Mouse (Mus musculus): ENCODE measurements at regions not wholly inside any gene's neighbourhood (a gene's known extent, or its start where the extent isn't known, plus 50 kb on each side); places are given as distances from the start of the nearest gene placed in this dataset.

DNA sequence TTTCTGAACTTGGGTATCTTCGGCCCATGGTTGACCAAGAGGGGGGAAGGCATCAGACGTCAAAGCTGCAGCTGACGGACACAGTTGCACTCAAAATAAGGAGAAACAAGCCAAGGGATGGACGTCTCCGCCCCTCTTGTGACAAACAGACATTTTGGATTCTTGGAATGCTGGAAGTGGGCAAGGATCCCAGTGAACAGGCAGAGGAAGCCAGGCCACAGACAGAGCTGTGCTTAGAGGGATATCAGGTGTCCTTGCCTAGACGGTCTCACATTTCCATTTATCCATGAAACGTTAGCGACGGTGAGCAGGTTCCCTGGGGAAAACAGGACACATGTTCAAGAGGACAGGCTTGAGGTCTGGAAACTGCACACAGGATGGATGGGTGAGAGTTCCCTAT is 191.2 kb downstream of the Hs3st3b1 start:
- no peak for DNase-seq (ENCODE audit: low read depth, low spot score)

DNA sequence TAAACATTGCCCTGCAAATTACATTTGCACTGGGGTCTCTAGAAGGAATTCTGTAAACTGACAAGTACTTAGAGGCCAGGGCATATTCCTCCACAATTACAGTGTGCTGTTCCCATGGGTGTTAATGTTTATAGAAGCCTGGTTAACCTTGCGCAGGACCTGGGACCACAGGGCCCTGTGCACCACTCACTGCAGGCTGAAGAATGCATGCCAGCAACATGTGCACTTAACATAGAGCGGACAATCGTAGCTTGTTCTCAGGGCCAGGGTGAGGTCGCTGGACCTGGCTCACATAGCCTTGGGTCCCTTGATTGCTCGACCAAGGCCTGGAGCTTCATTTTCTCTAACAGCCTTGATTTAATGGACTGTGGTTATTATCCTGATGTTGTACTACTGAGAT is 168.8 kb downstream of the Hs3st3b1 start:
- DNase-seq (ENCODE audit: low read depth, low spot score), result no peak

DNA sequence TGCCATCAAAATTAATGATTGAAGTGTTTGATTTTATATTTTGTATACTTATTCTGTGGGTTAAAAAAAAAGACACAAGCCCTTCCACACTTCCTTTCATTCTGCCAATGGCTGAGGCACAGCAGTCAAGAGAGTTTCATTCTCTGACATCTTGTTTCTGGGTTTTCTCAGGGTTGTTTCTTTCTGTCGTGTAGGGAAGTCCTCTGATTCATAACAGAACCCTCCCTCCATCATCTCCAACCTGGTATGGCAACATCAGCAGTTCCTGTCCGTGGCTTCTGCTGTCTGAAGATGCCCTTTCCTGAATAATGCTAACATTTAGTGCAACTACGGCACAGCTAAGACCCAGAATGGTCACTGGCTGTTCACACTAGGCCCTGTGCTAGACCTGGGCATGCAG is 167.3 kb downstream of the Hs3st3b1 start:
- DNase-seq (ENCODE audit: low read depth, low spot score), result no peak

DNA sequence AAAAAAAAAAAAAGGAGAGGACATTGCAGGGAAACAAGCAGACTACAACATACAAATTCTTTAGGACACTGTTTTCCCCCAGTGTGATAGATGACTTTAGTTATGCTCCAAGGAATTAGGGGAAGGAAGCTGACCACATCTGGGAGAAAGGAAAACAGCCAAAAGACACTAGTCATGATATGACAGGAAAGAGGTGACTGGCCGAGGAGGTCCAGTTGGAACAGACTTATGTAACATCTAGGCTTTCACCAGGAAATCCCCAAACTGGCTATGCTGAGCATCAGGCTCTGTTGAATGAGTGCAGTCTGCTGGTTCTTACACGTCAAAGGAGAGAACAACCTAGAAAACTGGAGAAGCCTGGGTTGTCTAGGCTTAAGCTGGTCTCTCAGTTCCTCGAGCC is 163.8 kb downstream of the Hs3st3b1 start:
- DNase-seq (ENCODE audit: low read depth, low spot score), result no peak

DNA sequence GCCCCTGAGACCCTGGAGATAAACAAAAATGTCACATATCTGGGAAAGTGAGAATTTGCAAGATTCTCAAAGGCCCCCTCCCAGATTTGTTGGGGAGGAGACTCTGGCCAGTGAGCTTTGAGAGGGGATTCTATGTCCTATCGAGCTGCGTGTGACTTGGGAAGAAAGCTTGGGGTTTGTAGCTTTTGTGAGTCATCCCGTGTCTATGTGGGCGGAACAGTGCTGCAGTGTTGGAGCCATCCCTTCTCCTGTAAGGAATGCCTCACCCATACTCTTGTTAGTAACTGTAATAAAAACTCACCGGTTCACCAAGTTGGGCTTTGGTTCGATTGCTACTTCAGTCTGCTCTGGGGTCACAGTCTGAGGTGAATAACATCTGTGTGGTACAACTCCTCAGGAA is 160.5 kb downstream of the Hs3st3b1 start:
- DNase-seq (ENCODE audit: low read depth, low spot score), result no peak

DNA sequence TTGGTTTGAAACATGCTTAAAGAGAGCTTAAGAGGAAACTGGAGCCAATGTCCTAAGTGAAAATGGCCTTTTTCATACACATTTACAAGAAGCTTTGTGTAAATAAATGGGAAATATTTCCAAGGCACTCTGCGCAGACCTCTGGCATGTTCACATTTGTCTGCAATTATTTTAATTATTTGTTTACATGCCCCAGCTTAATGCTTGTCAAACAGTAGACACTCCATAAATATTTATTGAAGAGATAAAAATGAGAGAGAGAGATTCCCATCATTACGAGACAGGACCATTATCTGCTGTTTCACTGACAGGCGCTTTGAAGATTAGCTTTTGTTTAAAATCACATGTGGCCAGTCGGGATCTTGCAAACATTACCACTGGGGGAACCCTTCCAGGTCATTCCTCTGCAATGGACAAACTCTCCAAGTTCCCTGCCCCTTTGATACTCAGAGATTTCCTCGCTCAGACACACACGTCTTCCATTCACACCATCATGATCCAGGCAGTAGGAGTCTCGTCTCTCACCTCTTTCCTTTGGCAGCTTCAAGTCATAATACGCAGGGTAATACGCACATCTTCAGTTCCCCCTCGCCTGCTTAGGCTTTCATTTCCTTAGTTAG is 154.3 kb downstream of the Hs3st3b1 start:
- DNase-seq (ENCODE audit: low read depth, low spot score), result no peak

DNA sequence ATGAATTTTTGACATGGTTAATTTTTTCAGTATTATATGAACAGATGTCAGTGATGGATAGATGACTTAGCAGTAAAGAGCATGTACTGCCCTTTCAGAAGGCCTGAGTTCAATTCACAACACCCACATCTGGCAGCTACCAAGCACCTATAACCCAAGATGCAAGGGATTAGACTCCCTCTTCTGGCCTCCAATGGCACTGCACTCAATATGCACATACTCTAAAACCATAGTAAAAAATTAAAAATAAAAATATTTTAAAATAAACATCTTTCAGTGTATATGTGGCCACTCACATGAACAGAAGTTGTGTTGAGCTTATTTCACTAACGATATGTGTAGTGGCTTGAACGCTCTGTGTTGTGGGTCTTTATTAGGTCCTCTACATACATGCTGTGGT is 152.4 kb downstream of the Hs3st3b1 start:
- no peak for DNase-seq (ENCODE audit: low read depth, low spot score)

DNA sequence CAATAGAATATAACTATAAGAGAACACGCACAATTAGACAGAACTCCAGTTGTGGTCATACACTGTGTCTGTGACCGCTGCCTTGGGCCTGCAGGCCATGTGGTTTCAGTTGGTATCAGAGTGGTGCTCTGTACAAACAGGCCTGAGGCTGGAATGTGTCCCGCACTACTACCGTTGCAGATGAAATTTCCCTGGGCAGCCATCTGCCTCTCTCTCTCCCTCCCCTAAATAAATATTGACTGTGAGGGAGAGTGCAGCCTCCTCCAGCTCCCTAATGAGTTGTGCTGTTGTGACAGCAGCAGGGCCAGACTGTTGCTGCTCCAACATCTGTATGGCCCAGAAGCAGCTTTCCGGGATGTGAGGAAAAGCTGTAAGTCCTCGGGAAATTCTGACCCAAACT is 146.7 kb downstream of the Hs3st3b1 start:
- DNase-seq (ENCODE audit: low read depth, low spot score), result no peak

DNA sequence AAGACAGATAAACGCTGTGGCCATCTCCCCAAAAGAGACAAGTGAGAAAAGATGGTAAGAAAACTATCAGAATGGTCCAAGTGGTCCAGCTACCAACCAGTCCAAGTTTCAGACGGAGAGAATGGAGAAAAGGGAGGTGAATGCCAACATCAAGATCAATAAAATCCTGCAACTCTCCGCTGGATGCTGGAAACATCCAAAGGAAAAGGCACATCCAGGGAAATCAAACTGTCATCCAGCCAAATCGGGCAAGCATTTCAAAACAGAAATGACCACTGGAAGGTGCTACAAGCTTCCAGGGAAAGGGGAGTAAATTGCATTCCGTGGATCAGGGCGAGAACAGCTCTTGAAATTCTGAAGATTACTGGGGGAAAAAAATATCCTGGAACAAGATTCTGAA is 142.7 kb downstream of the Hs3st3b1 start:
- DNase-seq (ENCODE audit: low read depth, low spot score), result no peak

DNA sequence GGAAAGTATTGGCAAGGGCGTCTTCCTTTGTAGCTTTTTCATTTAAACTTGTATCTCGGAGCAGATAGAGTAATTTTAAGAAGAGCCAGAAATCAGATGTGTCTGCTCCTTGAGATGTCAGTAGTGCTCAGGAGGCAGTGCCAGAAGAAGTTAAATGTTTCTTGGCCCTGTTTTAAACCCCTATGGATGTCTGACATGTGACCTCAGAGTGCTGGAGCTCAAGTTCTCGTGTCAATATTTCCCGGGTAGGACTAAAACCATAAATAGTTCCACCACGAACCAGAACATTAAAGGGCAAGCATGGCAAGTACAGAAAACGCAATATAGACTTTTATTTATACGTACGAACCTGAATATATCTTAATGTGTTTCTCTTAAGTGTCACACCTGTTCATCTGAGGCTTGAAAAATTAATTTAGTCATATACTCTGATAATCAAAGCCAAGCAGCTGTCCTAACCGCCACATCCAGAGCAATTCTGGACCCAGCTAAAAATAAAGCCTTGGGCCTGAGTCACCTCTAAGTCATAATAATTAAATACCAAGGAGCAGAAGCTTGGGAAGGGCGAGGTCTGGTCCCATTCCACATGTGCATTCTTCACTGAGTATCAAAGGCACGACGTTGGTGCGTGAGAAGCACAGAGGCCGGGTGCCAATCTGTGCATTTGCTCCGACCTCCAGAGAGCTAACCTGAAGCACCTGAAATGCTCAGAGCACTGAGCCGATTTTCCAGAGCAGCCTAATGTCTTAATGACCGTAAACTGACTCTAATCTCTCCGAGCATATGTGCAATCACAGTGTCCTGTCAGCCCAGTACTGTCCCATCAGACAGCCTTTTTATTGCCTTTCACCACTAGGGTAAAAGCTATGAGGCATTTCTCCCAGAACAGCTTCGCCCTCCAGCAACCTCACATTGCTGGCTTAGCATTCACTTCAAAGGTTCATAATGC is 139.8 kb downstream of the Hs3st3b1 start:
- DNase-seq (ENCODE audit: low read depth, low spot score), result no peak

DNA sequence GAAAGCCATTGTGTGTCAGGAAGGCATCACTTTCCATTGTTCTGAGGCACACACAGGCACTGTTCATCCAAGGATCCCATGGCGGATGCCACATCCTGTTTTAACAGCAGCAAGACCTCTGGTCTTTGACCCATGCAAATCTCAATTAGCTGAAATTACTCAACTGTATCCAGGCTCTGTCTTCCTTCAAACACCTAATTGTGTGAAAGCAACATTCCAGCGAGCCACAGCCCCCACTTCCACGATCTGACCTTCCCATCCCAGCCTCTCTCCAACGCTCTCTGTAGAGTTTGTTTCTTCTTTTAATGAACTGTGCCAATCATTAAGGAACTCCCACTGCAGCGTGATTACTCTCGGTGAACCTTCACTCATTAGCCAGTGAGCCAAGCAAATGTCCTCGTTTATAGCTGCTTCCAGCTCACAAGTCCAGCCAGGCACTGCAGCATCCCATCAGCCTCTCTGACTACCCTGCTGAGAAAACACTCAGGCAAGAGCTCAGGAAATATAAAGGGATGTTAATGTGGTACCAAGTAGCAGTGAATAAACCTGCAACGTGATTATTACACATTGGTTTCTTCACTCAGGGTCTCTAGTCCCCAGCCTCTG is 136.7 kb downstream of the Hs3st3b1 start:
- no peak for DNase-seq (ENCODE audit: low read depth, low spot score)

DNA sequence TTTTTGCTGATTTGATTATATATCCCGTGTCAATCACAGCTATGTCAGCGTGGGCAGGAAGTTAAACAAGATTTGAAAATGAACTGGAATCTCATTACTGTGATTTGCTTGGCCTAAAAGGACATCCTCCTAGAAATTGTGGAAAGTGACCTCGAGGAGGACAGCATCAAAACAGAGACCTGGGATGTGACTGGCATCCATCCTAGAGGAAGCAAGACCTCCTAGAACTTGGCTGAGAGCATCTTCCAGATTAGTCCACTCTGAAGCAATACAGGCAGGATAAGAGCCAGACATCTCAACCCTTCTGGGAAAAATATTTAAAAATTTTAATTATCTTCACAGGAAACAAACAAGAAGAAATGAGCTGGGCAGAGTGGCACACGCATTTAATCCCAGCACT is 136.1 kb downstream of the Hs3st3b1 start:
- no peak for DNase-seq (ENCODE audit: low read depth, low spot score)

DNA sequence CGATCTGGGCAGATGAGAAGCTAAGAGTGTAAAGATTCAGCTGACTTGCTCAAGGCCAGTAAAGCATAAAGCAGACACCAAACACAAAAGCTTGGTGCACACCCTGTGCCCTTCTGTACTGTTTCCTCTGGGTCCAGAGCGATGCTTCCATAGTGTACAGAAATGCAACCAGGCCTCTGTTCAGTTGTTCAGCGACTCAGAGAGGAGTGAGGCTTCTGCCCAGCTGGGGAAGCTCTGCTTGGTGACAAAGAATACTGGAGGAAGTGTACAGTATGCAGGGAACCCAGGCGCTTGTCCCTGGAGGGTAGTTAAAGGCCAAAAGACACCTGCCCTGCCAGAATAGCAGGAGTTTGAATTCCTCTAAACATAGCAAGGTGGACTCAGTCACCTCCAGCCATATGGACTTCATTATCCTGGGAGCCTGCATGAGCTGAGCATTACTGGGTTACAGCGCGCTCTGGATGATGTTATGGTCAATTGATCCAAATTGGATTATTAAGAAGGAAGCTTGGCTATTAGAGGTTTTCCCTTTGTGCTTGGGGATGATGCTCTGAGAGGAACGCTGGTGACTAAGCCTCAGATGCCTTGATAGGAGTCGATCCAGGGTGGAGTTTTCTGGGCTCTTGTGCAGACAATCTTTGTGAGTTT is 132.5 kb downstream of the Hs3st3b1 start:
- DNase-seq (ENCODE audit: low read depth, low spot score), result no peak

DNA sequence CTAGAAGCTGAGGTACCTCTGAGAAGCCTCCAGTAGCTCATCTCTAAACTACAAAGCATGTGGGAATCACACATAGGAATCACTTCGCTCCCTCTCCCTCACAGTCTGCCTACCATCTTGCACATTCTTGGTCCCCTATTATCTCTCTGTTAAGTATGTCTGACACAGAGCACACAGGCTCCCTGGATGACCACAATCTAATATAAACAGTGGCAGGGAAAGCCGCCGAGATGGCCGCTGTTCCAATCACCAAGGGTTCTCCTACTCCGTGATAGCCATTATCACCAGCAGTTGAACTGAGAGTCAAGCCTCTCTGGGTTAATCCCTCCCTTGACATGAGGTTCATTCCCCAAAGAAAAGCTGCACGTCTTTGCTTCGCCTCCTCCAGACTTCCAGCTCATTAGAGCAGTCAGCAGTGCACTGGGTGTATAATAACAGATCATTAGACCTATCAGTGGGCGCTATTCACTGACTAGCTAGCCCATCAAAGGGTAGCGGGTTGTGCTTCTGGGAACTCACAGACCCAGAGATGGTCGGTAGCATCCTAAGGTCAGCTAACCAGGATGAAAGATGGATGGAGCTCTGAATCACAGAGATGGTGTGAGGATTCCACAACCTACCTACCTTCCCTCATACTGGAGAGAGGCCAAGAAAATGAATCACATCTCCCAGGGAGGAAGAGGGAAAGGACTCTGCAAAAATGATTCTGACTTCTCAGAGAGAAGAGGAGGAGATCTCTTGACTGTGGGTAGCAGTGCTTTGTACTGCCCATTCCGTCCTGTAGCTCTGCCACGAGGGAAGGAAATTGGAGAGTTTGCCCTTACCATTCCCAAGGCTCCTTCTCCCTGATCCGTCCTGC is 130.9 kb downstream of the Hs3st3b1 start:
- DNase-seq (ENCODE audit: low read depth, low spot score), result no peak

DNA sequence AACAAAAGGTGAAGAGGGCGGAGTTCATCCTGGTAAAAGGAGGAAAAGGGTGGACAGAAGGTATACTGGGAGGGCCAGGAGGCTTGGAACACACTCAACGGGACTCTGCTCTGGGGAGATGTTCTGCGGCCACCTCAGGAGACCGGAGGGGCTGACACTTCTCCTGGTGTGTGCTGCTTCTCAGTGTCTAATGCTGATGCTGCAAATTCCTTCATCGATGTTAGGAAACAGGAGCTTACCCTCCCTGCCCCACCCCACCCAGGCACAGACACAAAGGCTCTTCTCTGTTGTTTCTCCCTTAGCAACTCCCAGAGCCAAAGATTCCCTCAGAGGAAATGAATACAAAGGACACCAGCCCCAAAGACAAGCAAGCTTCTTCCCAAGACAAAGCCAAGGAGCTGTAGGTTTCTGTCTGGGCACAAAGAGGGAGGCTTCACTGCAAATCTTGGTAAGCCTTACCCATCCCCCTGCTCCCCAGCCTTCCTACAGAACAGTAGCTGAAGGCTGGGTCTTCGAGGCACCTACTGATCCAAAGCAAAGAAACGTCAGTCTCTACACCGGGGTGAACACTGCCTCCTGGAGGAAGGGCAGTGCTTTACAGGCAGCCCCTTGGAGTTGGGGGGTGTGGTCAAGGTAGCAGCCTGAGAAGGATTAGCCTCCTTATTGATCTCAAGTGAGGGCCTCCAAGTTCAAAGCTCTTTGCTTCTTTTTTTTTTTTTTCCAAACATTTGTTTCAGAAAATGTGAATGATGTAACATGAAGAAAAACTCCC is 128.2 kb downstream of the Hs3st3b1 start:
- DNase-seq (ENCODE audit: low read depth, low spot score), result no peak

DNA sequence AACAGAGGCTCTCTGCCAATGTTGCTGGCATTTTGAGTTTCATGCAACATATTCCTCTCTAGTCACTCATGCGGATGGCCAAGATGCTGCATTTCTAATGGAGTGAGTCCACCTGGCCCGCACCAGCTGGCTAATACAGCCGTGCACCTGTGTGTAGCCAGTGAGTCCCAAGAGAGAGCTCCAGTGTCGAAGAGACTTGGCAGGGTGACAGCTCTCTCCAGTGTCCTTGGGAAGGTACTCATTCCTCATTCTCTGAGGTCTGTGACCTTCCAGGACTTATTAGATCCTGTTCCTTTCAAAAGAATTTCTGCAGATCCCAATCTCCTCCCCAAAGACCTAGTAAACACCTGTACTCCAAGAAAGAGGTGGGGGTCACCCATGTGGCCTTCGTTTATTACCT is 109.9 kb downstream of the Hs3st3b1 start:
- no peak for DNase-seq (ENCODE audit: low read depth, low spot score)

DNA sequence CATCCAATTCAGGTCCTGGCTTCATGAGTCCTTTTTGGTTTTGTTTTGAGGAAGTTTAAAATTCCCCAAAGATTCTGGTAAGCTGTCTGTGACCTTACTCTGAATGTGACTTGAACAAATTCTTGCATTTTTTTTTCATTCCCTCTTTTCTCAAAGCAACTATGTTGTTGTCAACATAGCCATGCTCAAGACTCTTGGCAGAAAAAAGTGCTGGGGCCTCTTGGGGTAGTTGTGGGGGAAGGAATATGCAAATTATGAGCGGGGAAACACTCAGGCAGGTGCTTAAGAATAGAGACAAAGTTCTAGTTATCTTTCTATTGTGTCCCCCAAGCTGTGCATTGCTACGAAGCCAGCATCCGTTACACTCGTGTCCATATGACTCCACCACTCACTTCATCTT is 99.2 kb downstream of the Hs3st3b1 start:
- no peak for DNase-seq (ENCODE audit: low read depth, low spot score)

DNA sequence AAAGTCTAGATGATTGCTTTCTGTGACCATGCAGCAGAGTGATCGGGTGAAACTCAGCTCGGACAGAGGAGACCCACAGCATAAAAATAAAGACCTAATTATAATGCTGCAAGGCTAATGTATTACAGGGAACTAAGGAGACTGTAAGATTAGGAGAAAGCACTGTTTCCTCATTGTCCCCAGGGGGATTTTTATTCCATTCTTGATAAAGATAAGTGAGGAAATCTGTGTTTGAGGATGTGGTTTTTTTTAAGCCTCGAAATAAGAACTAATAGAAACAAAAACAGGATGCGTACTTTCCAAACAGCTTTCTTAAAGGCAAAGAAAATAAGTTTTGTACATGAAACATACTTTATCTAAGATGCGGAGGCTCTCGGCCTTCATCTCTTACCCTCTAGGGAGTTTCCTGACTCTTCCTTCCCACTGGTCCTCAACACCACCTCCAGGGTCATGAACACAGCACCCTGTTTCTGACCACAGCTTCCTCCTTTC is 94.8 kb downstream of the Hs3st3b1 start:
- no peak for DNase-seq (ENCODE audit: low read depth, low spot score)

DNA sequence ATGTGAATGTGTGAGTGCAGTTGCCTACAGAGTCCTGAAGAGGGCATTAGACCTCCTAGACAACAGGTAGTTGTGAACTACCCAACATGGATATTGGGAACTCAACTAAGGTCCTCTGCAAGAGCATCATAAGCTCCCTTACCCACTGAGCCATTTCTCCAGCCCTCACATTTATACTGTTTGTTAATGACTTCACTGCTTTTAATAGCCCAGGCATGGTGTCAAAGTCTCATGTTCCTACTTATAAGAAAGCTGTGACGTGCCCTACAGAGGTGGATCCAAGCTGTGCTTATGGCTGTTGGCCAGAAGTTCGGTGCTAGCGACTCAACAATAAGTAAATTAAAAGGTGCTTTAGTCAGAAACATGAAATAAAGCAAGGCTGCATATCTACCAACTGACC is 88.6 kb downstream of the Hs3st3b1 start:
- DNase-seq (ENCODE audit: low read depth, low spot score), result no peak

DNA sequence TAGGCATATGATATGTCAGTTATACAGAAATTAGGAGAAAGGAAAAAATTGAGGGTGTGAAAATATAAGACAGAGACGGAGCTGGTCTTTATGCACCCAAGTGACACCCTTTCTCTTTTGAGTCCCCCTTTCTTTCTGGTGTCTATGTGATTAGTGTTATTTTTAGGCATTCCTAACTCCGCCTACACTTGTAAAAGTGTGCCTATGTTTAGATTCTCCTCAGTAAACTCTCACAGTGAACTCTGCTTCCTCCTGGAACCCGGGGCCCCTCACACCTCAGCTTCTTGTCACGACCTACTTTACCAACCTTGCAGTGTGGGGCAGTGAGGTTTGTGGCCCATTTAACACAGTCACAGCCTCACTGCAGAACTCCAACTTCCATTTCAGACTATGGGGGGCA is 88.0 kb downstream of the Hs3st3b1 start:
- no peak for DNase-seq (ENCODE audit: low read depth, low spot score)
